Mouse (Mus musculus): ENCODE results near the gene Scmh1. TPM values are rescaled to one million over a fixed set of nuclear protein-coding genes. Genes with fewer than 3 reads are reported as not detected.
"Not testable (repeated sequence)": the region's sequence is repeated elsewhere in the genome, so short reads cannot be mapped to it uniquely, and the experiment has no call there.

Scmh1 gene
- polyA plus RNA-seq, 1 experiment from 2014 or later = 22.6 TPM

DNA sequence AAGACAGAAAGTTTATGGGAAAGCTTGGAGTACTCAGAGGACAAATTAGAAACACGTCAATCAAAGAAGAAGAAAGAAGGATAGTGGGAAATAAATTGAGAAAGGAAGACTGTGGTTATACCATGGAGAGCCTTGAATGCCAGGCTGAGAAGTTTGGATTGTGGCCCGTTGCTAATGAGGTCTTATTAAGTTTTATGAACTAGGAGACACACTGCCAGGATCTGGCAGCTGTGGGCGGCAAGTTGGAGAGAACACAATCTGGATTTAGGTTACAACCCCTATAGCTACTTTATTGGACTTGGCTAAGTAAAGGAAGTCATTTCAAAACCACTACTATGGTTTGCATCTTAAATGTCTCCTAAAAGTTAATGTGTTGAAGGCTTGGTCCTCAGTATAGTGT, 4.8 kb upstream of the Scmh1 start:
- Histone ChIP-seq H3K9ac (ENCODE audit: low read depth, low read length) (no peak overlapping the region), H3K36me3 (ENCODE audit: control insufficient read depth, insufficient read depth, low read length) (no peaks in the 10 kb centered on the region), H3K9me3 (ENCODE audit: control insufficient read depth, low read length) (no peaks in the 10 kb centered on the region), H3K4me2 (ENCODE audit: low read depth, low read length) (no peak overlapping the region), H3K27ac (ENCODE audit: low read length) (no peak overlapping the region), H3K27me3 (replicated peaks; ENCODE audit: control insufficient read depth, insufficient read depth, low read length) (no peaks in the 10 kb centered on the region), H3K4me3 (ENCODE audit: low read length) (no peak overlapping the region), H3K4me1 (ENCODE audit: control insufficient read depth, insufficient read depth, low read length) (0 out of 2 replicates have a peak, but pooled peaks cover 3% of the 10 kb centered on the region)
- WGBS = 80% methylated on average over 3 of the region's 3 CpGs
- no peak for ATAC-seq

DNA sequence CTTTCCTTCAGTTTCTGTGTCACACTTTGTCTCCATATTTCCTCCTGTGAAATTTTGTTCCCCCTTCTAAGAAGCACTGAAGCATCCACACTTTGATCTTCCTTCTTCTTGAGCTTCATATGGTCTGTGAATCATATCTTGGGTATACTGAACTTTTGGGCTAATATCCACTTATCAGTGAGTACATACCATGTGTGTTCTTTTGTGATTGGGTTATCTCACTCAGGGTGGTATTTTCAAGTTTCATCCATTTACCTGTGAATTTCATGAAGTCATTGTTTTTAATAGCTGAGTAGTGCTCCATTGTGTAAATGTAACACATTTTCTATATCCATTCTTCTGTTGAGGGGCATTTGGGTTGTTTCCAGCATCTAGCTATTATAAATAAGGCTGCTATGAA, 3.0 kb upstream of the Scmh1 start:
- not testable (repeated sequence) for H3K27me3 ChIP-seq (replicated peaks; ENCODE audit: control insufficient read depth, insufficient read depth, low read length); H3K9ac ChIP-seq (ENCODE audit: low read depth, low read length); H3K4me2 ChIP-seq (ENCODE audit: low read depth, low read length); H3K27ac ChIP-seq (ENCODE audit: low read length); H3K9me3 ChIP-seq (ENCODE audit: control insufficient read depth, low read length); H3K4me3 ChIP-seq (ENCODE audit: low read length); H3K36me3 ChIP-seq (ENCODE audit: control insufficient read depth, insufficient read depth, low read length); ATAC-seq; H3K4me1 ChIP-seq (ENCODE audit: control insufficient read depth, insufficient read depth, low read length)

DNA sequence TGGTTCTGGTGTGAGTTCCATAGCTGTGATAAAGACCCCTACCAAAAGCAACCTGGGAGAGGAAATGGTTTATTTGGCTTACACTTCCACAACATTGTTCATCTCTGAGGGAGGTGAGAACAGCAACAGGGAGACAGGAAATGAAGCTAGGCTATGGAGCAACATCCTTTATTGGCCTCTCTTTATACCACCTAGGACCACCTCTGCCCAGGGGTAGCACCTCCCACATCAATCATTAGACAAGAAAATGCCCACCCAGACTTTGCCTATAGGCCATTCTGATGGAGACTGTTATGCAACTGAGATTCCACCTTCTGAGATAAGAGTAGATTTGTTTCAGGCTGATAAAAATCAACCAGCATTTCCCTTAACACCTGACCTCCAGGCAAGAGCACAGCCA, 834 bp upstream of the Scmh1 start:
- H3K4me3 ChIP-seq (ENCODE audit: low read length) = peak overlapping the region; percentile 99; the same call in 1 of the 2 replicates
- H3K36me3 ChIP-seq (ENCODE audit: control insufficient read depth, insufficient read depth, low read length) = no peaks in the 10 kb centered on the region
- ATAC-seq = no peak
- H3K9ac ChIP-seq (ENCODE audit: low read depth, low read length) = no peak overlapping the region
- H3K27me3 ChIP-seq (replicated peaks; ENCODE audit: control insufficient read depth, insufficient read depth, low read length) = no peaks in the 10 kb centered on the region
- no peaks in the 10 kb centered on the region for H3K9me3 ChIP-seq (ENCODE audit: control insufficient read depth, low read length)
- H3K4me2 ChIP-seq (ENCODE audit: low read depth, low read length) = no peak overlapping the region
- H3K4me1 ChIP-seq (ENCODE audit: control insufficient read depth, insufficient read depth, low read length) = peaks cover 9% of the 10 kb centered on the region
- no peak overlapping the region for H3K27ac ChIP-seq (ENCODE audit: low read length)

DNA sequence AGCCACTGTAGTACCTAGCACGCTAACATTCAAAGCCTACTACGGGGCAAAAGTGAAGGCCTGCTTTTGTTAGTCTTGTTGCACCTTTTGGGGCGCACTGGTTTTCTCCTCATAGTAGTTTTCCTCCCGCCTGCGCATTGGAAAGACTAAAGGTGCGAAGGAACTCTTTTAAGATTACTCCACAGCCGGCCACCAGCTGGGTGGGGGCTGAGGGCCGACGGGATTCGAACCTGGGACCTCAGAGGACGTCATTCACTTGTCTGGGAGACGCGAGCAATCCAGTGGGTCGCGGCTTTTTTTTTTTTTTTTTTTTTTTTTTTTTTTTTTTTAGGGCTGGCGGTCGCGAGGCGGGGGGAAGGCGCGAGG, 320 bp upstream of the Scmh1 start:
- no peaks in the 10 kb centered on the region for H3K36me3 ChIP-seq (ENCODE audit: control insufficient read depth, insufficient read depth, low read length)
- H3K9ac ChIP-seq (ENCODE audit: low read depth, low read length) = peak overlapping the region; percentile 99
- peak overlapping the region; percentile 48 for H3K4me2 ChIP-seq (ENCODE audit: low read depth, low read length)
- no peak for ATAC-seq
- 0 out of 2 replicates have a peak overlapping the region, but pooled peaks have one; percentile 23 for H3K27ac ChIP-seq (ENCODE audit: low read length)
- no peaks in the 10 kb centered on the region for H3K27me3 ChIP-seq (replicated peaks; ENCODE audit: control insufficient read depth, insufficient read depth, low read length)
- H3K9me3 ChIP-seq (ENCODE audit: control insufficient read depth, low read length) = no peaks in the 10 kb centered on the region
- peaks cover 9% of the 10 kb centered on the region for H3K4me1 ChIP-seq (ENCODE audit: control insufficient read depth, insufficient read depth, low read length)
- 12% methylated on average over 15 of the region's 21 CpGs for WGBS
- H3K4me3 ChIP-seq (ENCODE audit: low read length) = peak overlapping the region; percentile 99

DNA sequence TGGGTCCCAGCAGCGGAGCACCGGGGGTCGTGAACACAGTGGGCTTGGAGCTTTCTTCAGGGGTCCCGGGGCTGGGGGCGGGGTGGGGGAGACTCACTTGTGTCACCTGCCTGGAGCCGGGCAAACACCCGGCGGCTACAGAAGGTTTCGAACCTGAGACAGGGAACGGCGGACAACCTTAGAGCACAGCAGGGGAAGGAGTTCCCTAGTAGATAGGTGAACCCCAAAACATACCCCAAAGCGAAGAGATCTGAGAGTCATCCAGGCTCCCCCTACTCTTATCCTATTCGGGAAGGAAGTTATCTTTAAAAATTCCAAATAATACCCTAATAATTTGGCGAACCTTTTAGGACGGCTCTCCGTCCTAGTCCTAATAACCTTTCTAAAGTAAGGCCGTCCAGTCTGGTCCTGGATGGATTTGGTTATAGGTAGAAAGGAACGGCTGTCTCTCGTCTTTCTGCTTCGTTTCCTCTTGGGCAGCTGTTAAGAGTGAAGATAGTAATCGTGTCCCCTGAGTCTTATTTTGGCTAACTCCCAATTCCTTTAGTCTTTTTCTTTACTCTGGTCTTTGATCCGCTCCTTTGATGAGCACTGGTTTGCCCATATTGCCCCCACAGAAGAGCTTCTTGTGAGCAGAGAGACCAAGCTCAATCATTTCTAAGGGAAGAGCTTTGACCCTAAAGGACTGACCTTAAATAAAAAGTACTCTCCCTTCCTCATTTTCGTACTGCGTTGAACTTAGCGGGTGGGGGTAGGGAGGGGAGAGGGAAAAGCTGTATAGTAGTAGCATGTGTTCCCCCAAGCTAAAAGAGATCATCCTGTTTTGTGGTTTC, 941 bp downstream of the Scmh1 start:
- H3K9me3 ChIP-seq (ENCODE audit: control insufficient read depth, low read length) = no peaks in the 10 kb centered on the region
- peak overlapping the region; percentile 93 for H3K27ac ChIP-seq (ENCODE audit: low read length)
- peak; percentile 61 for ATAC-seq
- H3K9ac ChIP-seq (ENCODE audit: low read depth, low read length) = peak overlapping the region; percentile 99
- peaks cover 9% of the 10 kb centered on the region for H3K4me1 ChIP-seq (ENCODE audit: control insufficient read depth, insufficient read depth, low read length)
- no peaks in the 10 kb centered on the region for H3K27me3 ChIP-seq (replicated peaks; ENCODE audit: control insufficient read depth, insufficient read depth, low read length)
- 4% methylated on average over 25 of the region's 25 CpGs for whole genome bisulfite sequencing
- peak overlapping the region; percentile 64 for H3K4me2 ChIP-seq (ENCODE audit: low read depth, low read length)
- no peaks in the 10 kb centered on the region for H3K36me3 ChIP-seq (ENCODE audit: control insufficient read depth, insufficient read depth, low read length)
- peak overlapping the region; percentile 99 for H3K4me3 ChIP-seq (ENCODE audit: low read length)

DNA sequence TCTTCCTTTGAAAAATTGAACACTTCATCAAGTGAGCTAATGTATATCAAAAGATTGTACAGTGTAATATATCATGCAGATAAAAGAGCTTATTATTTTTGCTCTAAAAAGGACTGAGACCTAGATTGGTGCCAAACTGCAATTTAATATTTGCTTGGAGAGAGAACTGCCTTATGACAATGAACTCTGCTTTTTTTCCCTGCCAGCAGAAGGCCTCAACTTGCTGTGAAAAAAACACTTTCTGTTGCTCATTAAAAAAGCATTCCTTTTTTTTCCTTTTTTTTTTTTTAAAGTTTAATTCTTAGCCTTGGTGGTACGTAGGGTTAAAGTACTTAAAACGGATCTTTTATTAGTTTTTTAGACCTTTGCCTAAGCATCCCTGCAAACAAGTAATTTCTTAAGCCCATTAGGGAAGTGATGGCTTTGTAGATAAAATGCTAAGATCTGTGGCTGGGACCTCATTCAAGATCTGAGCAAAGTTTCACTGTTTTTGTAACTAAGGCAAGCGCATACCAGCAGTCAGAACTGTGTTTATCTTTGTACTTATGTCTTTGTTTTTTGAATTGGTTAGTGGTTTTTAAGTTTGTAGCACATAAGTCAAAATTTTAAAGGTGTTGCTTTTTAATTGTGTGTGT, 1.7 kb downstream of the Scmh1 start:
- no peak for ATAC-seq
- H3K9ac ChIP-seq (ENCODE audit: low read depth, low read length) = no peak overlapping the region; the same call in 1 of the 2 replicates
- no peak overlapping the region for H3K27ac ChIP-seq (ENCODE audit: low read length)
- WGBS = 53% methylated on average over 3 of the region's 3 CpGs
- H3K27me3 ChIP-seq (replicated peaks; ENCODE audit: control insufficient read depth, insufficient read depth, low read length) = no peaks in the 10 kb centered on the region
- peak overlapping the region; percentile 64; the same call in 1 of the 2 replicates for H3K4me2 ChIP-seq (ENCODE audit: low read depth, low read length)
- H3K4me3 ChIP-seq (ENCODE audit: low read length) = peak overlapping the region; percentile 99; the same call in 1 of the 2 replicates
- no peaks in the 10 kb centered on the region for H3K9me3 ChIP-seq (ENCODE audit: control insufficient read depth, low read length)
- H3K4me1 ChIP-seq (ENCODE audit: control insufficient read depth, insufficient read depth, low read length) = peaks cover 9% of the 10 kb centered on the region
- H3K36me3 ChIP-seq (ENCODE audit: control insufficient read depth, insufficient read depth, low read length) = no peaks in the 10 kb centered on the region

DNA sequence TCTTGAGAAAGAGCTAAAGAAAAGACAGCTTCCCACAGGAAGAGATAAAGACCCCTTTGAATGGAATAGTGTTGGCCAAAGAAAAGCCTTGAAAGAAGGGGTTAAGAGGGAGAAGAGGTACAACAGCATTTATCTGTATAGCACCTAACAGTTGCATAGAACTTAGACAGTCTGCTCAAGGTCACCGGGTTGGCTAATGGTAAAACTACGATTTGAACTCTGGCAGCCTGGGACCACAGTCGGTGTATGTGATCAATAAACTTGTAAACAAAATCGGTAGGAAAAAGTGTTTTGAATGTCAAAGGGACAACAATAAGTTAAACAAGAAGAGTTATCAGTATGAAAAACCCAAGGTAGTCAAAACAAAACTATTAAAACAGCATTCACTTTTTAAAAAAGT, 13.0 kb downstream of the Scmh1 start:
- Histone ChIP-seq H3K36me3 (ENCODE audit: control insufficient read depth, insufficient read depth, low read length) (no peaks in the 10 kb centered on the region), H3K4me1 (ENCODE audit: control insufficient read depth, insufficient read depth, low read length) (peaks cover 3% of the 10 kb centered on the region; the same call in 1 of the 2 replicates), H3K27ac (ENCODE audit: low read length) (no peak overlapping the region), H3K27me3 (replicated peaks; ENCODE audit: control insufficient read depth, insufficient read depth, low read length) (no peaks in the 10 kb centered on the region), H3K4me3 (ENCODE audit: low read length) (no peak overlapping the region), H3K9me3 (ENCODE audit: control insufficient read depth, low read length) (no peaks in the 10 kb centered on the region), H3K4me2 (ENCODE audit: low read depth, low read length) (no peak overlapping the region), H3K9ac (ENCODE audit: low read depth, low read length) (no peak overlapping the region)
- no peak for ATAC-seq
- 79% methylated on average over 4 of the region's 4 CpGs for WGBS

DNA sequence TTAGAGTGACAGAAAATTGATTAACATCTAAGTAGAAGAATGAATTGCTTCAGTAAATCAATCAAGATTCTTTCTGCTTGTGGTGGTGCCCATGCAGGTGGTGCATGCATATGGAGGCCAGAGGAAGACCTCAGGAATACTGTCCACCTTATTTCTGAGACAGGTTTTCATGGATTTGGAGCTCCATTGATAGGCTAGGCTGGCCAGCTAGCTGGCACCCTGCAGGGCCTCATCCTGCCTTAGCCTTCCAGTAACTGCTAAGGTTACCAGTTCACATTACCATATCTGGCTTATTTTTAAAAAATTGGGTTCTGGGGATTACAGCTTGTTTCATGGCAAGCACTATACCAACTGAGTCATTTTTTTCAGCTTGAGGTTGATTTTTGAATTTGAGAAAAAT, 15.1 kb downstream of the Scmh1 start:
- Histone ChIP-seq H3K27me3 (replicated peaks; ENCODE audit: control insufficient read depth, insufficient read depth, low read length) (no peaks in the 10 kb centered on the region), H3K27ac (ENCODE audit: low read length) (no peak overlapping the region), H3K4me1 (ENCODE audit: control insufficient read depth, insufficient read depth, low read length) (peaks cover 3% of the 10 kb centered on the region; the same call in 1 of the 2 replicates), H3K4me3 (ENCODE audit: low read length) (no peak overlapping the region), H3K9me3 (ENCODE audit: control insufficient read depth, low read length) (no peaks in the 10 kb centered on the region), H3K4me2 (ENCODE audit: low read depth, low read length) (no peak overlapping the region), H3K36me3 (ENCODE audit: control insufficient read depth, insufficient read depth, low read length) (no peaks in the 10 kb centered on the region), H3K9ac (ENCODE audit: low read depth, low read length) (no peak overlapping the region)
- no peak for ATAC-seq

DNA sequence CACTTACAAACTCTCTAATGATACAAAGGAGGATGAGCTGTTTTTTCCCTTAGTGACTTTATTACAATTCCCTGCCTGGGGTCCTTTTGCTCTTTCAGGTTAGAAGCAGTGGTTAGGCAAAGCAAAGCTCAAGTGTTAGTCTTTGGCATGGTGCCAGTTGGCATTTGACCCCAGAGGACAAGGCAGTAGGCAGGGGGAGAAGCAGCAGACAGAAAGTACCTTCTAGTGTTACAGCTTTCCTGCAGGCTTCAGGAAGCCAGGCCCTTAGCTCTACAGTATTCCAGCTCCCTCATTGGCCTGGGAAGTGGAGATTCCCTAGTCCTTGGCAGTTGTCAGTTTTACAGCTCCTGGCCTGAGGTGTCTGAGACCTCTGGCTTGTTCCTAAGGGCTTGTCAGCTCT, 15.6 kb downstream of the Scmh1 start:
- no peak overlapping the region for H3K4me3 ChIP-seq (ENCODE audit: low read length)
- no peaks in the 10 kb centered on the region for H3K9me3 ChIP-seq (ENCODE audit: control insufficient read depth, low read length)
- H3K36me3 ChIP-seq (ENCODE audit: control insufficient read depth, insufficient read depth, low read length) = no peaks in the 10 kb centered on the region
- no peak for ATAC-seq
- H3K27ac ChIP-seq (ENCODE audit: low read length) = no peak overlapping the region
- no peaks in the 10 kb centered on the region for H3K27me3 ChIP-seq (replicated peaks; ENCODE audit: control insufficient read depth, insufficient read depth, low read length)
- H3K9ac ChIP-seq (ENCODE audit: low read depth, low read length) = no peak overlapping the region
- H3K4me2 ChIP-seq (ENCODE audit: low read depth, low read length) = no peak overlapping the region
- H3K4me1 ChIP-seq (ENCODE audit: control insufficient read depth, insufficient read depth, low read length) = peaks cover 3% of the 10 kb centered on the region; the same call in 1 of the 2 replicates
